Mouse (Mus musculus) heart, embryonic 10.5 days (tissue): ENCODE data around the gene Pcyt2. TPM values are rescaled to one million over a fixed set of nuclear protein-coding genes. Genes with fewer than 3 reads are reported as not detected.
"Not testable (repeated sequence)": the region's sequence is repeated elsewhere in the genome, so short reads cannot be mapped to it uniquely, and the experiment has no call there.

Experiments
- DNase-seq: peaks from one replicate; pipeline ENCODE4 v3.0.0-alpha.2; 2017; ENCODE audit warnings: low spot score
- H3K27ac ChIP-seq: fragments of 300-500 bp; sonication (generic); 2 replicates; pipeline ENCODE4 v1.5.1; 2016; ENCODE audit warnings: mild to moderate bottlenecking
- H3K27me3 ChIP-seq: fragments of 300-500 bp; sonication (generic); 2 replicates; pipeline ENCODE4 v1.6.1; 2016; ENCODE audit warnings: mild to moderate bottlenecking; ENCODE audit not compliant: poor library complexity, insufficient read depth, severe bottlenecking
- H3K36me3 ChIP-seq: fragments of 300-500 bp; sonication (generic); 2 replicates; pipeline ENCODE4 v1.6.1; 2016; ENCODE audit warnings: mild to moderate bottlenecking, moderate library complexity
- H3K4me1 ChIP-seq: fragments of 300-500 bp; sonication (generic); 2 replicates; pipeline ENCODE4 v1.6.1; 2016; ENCODE audit warnings: mild to moderate bottlenecking
- H3K4me3 ChIP-seq: fragments of 300-500 bp; sonication (generic); 2 replicates; pipeline ENCODE4 v1.5.1; 2016; ENCODE audit warnings: mild to moderate bottlenecking, moderate library complexity
- H3K9me3 ChIP-seq: fragments of 300-500 bp; sonication (generic); 2 replicates; pipeline ENCODE4 v1.6.1; 2016; ENCODE audit warnings: mild to moderate bottlenecking, moderate library complexity
- WGBS: fragments of 180-500 bp; shearing (Covaris S2); methylation state at CpG from one replicate; pipeline ENCODE4 v1.1.7; 2016; 5-methylcytosine and 5-hydroxymethylcytosine counted together
- polyA plus RNA-seq: library from polyadenylated mRNA; unstranded; fragments of >200 nt; fragmentation: Nextera tagmentation; extraction: Ambion mirVana; gene quantifications from 2 replicates; pipeline ENCODE4 v1.2.1, GENCODE M21; 2016

Gene Pcyt2
- polyA plus RNA-seq, 1 experiment from 2014 or later: 130 TPM

DNA sequence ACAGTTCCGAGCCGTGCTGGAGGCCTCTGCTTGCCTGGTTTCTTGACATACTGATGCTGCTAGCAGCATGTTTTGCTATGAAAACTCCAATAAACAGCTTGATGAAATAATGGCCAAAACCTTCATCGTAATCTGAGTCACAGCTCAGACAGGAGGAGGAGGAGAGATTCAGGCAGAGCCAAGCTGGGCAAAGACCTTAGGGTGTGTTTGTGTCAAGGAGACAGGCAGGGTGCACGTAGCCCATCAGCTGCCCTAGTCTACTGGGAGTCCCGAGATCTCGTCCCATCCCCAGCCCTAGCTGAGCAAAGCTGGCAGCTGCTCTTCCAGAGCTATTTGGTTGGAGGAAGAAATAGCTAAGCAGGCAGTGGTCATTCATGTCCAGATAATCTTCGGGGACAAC, 12.1 kb downstream of the Pcyt2 start:
- Histone ChIP-seq H3K4me1 (peaks cover 25% of the 10 kb centered on the region), H3K27ac (no peak overlapping the region), H3K9me3 (no peaks in the 10 kb centered on the region), H3K4me3 (no peak overlapping the region; the same call in 1 of the 2 replicates), H3K27me3 (peaks cover 25% of the 10 kb centered on the region), H3K36me3 (peaks cover 78% of the 10 kb centered on the region)
- no peak for DNase-seq
- 89% methylated on average over 7 of the region's 7 CpGs for WGBS

DNA sequence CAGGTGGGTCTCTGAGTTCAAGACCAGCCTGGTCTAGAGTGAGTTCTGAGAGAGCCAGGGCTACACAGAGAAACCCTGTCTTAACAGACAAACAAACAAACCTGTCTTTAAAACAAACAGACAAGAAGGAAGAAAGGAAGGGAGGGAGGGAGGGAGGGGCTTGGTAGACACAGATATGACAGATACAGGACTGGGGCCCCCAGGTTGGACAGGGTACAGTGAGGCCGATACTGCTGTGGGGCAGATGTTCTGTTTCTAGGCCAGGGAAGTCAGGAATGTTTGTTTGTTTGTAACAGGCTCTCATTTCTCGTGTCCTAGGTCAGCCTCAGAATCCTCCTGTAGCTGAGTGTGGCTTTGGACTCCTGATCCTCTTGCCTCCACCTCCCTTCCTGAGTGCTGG, 14.2 kb downstream of the Pcyt2 start:
- Histone ChIP-seq H3K4me3 (no peak overlapping the region), H3K27me3 (peaks cover 13% of the 10 kb centered on the region), H3K36me3 (peaks cover 71% of the 10 kb centered on the region), H3K27ac (peak overlapping the region; percentile 37; the same call in 1 of the 2 replicates), H3K9me3 (no peaks in the 10 kb centered on the region), H3K4me1 (peaks cover 23% of the 10 kb centered on the region)
- DNase-seq: no peak
- 77% methylated on average over 2 of the region's 2 CpGs for WGBS

DNA sequence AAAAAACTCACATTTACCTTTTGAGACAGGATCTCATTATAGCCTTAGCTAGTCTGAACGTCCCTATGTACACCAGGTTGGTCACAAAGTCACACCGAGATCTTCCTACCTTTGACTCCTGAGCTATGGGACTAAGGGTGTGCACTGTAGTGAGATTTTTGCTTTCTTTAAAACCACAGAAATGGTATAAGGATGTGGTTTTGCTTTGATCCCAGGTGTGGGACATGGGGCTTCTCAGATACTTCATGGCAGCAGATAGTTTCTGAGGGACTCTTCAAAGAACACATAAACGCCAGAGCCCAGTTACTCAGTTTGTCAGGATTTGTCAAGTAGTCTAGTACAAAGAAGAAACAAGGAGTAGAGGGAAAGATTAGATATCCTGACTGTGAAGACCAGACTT, 17.0 kb downstream of the Pcyt2 start:
- Histone ChIP-seq H3K36me3 (peaks cover 70% of the 10 kb centered on the region), H3K4me1 (peaks cover 27% of the 10 kb centered on the region), H3K4me3 (no peak overlapping the region), H3K27me3 (no peaks in the 10 kb centered on the region), H3K9me3 (no peaks in the 10 kb centered on the region), H3K27ac (no peak overlapping the region)
- no peak for DNase-seq
- 94% methylated on average over 3 of the region's 3 CpGs for WGBS

DNA sequence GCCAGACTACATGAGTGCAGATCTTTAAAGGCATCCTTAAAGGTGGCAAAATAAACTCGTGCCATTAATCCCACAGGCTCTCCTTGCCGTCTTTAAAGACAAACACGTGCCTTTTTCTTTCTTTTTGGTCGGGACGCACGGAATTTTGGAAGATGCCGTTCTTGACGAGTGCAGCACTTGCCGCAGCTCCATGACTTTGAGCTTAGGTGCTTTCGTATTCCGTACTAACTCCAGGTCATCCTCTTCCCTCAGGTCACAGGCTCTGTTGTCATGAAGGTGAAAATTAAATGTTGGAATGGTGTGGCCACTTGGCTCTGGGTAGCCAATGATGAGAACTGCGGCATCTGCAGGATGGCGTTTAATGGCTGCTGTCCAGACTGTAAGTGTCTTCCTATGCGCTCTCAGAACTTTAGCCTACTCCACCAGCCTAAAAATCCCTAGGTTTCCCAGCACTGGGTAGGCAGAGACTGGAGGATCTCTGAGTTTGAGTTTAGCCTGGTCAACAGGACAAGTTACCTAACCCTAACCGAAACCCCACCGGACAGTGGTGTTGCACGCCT, 18.7 kb downstream of the Pcyt2 start:
- peaks cover 69% of the 10 kb centered on the region for H3K36me3 ChIP-seq
- H3K4me1 ChIP-seq: peaks cover 27% of the 10 kb centered on the region
- H3K27ac ChIP-seq: peak overlapping the region; percentile 98
- H3K27me3 ChIP-seq: no peaks in the 10 kb centered on the region
- H3K9me3 ChIP-seq: no peaks in the 10 kb centered on the region
- WGBS: 50% methylated on average over 17 of the region's 17 CpGs
- DNase-seq: no peak
- peak overlapping the region; percentile 99 for H3K4me3 ChIP-seq

GRCm38 (mm10) chr11:120598283-120598989, 19.3 kb downstream of the Pcyt2 start, which contains the start of the genes Alyref and Anapc11:
Gene Alyref (minus strand): TSS chr11:120598365.
Gene Anapc11 (plus strand): TSS chr11:120598421.
- under 1% methylated on average over 88 of the region's 88 CpGs for WGBS
- peak; percentile 97 for DNase-seq
- H3K27ac ChIP-seq: peak within 1 kb of the TSS; percentile 98
- H3K36me3 ChIP-seq: peaks cover 69% of the 10 kb centered on the region
- H3K4me1 ChIP-seq: peaks cover 27% of the 10 kb centered on the region
- no peaks in the 10 kb centered on the region for H3K9me3 ChIP-seq
- no peaks in the 10 kb centered on the region for H3K27me3 ChIP-seq
- peak within 1 kb of the TSS; percentile 99 for H3K4me3 ChIP-seq

DNA sequence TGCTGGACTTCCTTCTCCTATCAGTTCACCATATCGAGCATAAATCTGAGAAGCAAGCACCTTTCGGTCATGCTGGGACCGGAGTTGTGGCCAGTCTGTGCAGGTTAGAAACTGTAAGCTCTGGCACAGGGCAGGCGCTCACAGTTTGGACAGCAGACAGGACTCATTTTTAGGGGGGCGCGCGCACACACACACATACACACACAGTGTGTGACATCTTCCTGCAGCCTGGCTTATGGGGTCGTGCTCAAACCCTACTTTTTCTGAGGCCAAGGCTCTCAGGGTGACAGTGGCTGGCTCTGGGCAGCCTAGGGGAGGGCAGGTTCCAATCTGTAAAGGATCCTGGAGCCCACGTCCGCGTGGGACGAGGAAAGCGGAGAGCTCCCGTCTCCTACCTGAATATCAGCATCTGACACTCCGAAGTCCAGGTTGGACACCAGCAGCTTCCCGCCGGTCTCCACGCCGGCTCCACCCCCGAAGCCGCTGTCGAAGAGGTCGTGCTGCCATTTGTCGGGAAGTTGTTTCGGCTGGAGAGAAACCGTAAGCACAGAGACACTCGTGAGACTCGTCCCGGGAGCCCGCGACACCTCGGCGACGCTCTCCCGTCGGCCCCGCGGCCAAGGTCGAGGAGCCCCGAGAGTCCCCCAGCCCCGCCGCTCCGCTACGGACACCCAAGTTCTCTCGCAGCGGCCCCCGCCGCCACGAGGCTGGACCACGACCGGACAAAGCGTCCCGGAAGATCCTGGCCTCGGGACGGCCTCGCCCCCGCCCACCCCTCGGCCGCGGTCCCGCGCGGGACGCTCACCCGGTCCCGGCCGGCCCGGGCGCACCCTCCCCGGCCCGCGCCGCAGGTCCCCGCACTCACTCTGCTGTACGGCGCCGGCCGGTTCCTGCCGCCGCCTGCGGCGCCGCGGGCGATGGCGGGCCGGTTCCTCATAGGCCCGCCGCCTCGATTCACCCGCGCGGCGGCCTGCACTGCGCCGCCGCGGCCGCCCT, 20.2 kb downstream of the Pcyt2 start:
- H3K36me3 ChIP-seq: peaks cover 69% of the 10 kb centered on the region
- peak overlapping the region; percentile 98 for H3K27ac ChIP-seq
- H3K9me3 ChIP-seq: no peaks in the 10 kb centered on the region
- WGBS: 6% methylated on average over 98 of the region's 99 CpGs
- H3K27me3 ChIP-seq: no peaks in the 10 kb centered on the region
- H3K4me3 ChIP-seq: peak overlapping the region; percentile 99
- peak; percentile 80 for DNase-seq
- peaks cover 27% of the 10 kb centered on the region for H3K4me1 ChIP-seq

GRCm38 (mm10) chr11:120588531-120588930, 29.2 kb downstream of the Pcyt2 start:
- no peaks in the 10 kb centered on the region for H3K27me3 ChIP-seq
- H3K27ac ChIP-seq: no peak overlapping the region
- no peak for DNase-seq
- peaks cover 96% of the 10 kb centered on the region for H3K36me3 ChIP-seq
- 76% methylated on average over 6 of the region's 6 CpGs for WGBS
- H3K4me3 ChIP-seq: no peak overlapping the region
- no peaks in the 10 kb centered on the region for H3K4me1 ChIP-seq
- no peaks in the 10 kb centered on the region for H3K9me3 ChIP-seq

GRCm38 (mm10) chr11:120583937-120584336, 33.8 kb downstream of the Pcyt2 start:
- no peak for DNase-seq
- no peak overlapping the region for H3K4me3 ChIP-seq
- no peaks in the 10 kb centered on the region for H3K27me3 ChIP-seq
- H3K27ac ChIP-seq: no peak overlapping the region
- no peaks in the 10 kb centered on the region for H3K9me3 ChIP-seq
- H3K36me3 ChIP-seq: peaks cover 71% of the 10 kb centered on the region
- WGBS: 95% methylated on average over 1 of the region's 1 CpGs
- peaks cover 25% of the 10 kb centered on the region for H3K4me1 ChIP-seq

- WGBS: 88% methylated on average over 2 of the region's 2 CpGs
- not testable (repeated sequence) for H3K4me3 ChIP-seq, H3K9me3 ChIP-seq, DNase-seq, H3K27ac ChIP-seq, H3K27me3 ChIP-seq
- H3K36me3 ChIP-seq: peaks cover 73% of the 10 kb centered on the region
- peaks cover 31% of the 10 kb centered on the region for H3K4me1 ChIP-seq
Measured at GRCm38 (mm10) chr11:120582982-120583293, 34.8 kb downstream of the Pcyt2 start.

DNA sequence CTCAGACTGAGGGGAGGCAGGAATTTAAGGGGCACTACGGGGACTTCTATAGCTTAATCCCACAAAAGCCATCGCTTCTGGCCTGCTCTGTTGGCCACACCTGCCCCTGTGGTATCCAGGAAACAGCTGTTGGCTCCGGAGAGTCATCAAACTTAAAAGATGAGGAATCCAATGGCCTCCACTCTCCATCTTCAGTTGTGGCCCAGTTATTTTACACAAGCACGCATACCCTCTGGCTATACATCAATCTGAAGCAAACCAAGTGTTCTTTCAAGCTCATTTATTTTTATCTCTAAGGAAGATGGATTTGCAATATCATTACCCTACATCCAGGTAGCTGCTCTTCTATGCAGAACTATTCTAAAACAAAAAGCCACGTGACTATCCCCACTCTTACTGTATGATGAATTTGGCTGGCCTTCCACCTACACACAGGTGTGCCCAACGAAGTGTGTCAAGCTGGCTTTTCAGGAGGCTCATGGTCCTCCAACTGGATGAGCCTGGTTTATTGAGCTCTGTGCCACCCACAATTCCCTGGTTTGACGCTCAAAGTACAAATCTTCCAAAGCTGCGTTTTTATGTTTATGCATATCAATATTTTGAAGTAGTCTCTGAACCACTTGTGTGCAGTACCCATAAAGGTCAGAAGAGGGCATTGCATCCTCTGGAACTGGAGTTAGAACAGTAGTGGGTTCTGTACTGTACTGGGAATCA, 35.3 kb downstream of the Pcyt2 start:
- H3K27me3 ChIP-seq: no peaks in the 10 kb centered on the region
- H3K27ac ChIP-seq: peak overlapping the region; percentile 99
- H3K4me1 ChIP-seq: peaks cover 31% of the 10 kb centered on the region
- peaks cover 73% of the 10 kb centered on the region for H3K36me3 ChIP-seq
- peak overlapping the region; percentile 91 for H3K4me3 ChIP-seq
- peak; percentile 73 for DNase-seq
- H3K9me3 ChIP-seq: no peaks in the 10 kb centered on the region
- 77% methylated on average over 8 of the region's 8 CpGs for WGBS

GRCm38 (mm10) chr11:120581490-120582267, 36.1 kb downstream of the Pcyt2 start, which contains the start of gene Arhgdia:
Gene Arhgdia (minus strand): TSS chr11:120581624.
- 5% methylated on average over 75 of the region's 75 CpGs for WGBS
- Histone ChIP-seq H3K27me3 (no peaks in the 10 kb centered on the region), H3K9me3 (no peaks in the 10 kb centered on the region), H3K4me1 (peaks cover 31% of the 10 kb centered on the region), H3K4me3 (peak within 1 kb of the TSS; percentile 91), H3K36me3 (peaks cover 73% of the 10 kb centered on the region), H3K27ac (peak within 1 kb of the TSS; percentile 99)
- DNase-seq: peak; percentile 91
